Mouse (Mus musculus) large intestine, adult 2 months (tissue): ENCODE data around the gene Gm5767. TPM values are rescaled to one million over a fixed set of nuclear protein-coding genes. Genes with fewer than 3 reads are reported as not detected.
A peak's percentile ranks its signal among the peaks of the same experiment; 100 is the strongest.

Experiments used
- DNase-seq: peaks from one replicate; pipeline ENCODE4 v3.0.0-alpha.2; 2012; ENCODE audit warnings: low read depth, low spot score
- WGBS: fragments of 180-500 bp; shearing (Covaris S2); methylation state at CpG from one replicate; pipeline ENCODE4 v1.1.7; 2018; 5-methylcytosine and 5-hydroxymethylcytosine counted together
- polyA plus RNA-seq: library from polyadenylated mRNA; depleted of rRNA; stranded (reverse); fragments of >200 nt; gene quantifications from 2 replicates; pipeline ENCODE4 v1.2.3, GENCODE M21; 2012; rRNA removed

The Gm5767 gene
- polyA plus RNA-seq: 0.26 TPM in 1 of 2 replicates, not detected in the other

DNA sequence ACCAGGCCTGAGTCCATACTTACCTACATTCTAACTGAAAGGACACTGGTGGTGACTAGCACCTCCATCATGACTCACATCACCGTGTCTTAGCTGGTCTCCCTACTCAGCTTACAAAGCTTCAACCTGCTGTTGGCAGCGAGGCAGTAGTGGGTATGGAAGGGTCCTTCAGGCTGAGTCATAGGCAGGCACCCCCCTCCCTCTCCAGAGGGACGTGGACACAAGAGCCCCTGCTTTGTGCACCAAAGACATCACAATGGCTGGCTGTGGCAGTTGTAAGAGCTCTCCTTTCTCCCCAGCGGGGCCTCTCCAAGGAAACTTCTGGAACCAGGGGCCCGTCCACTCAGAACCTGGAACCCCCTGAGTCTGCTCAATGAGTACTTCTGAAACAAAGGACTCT, at the start of gene Gm5767:
Gene Gm5767, plus strand, starts transcription at position 301 of the 400 bp plus-strand sequence.
- 87% methylated on average over 5 of the region's 5 CpGs for WGBS
- no peak for DNase-seq

DNA sequence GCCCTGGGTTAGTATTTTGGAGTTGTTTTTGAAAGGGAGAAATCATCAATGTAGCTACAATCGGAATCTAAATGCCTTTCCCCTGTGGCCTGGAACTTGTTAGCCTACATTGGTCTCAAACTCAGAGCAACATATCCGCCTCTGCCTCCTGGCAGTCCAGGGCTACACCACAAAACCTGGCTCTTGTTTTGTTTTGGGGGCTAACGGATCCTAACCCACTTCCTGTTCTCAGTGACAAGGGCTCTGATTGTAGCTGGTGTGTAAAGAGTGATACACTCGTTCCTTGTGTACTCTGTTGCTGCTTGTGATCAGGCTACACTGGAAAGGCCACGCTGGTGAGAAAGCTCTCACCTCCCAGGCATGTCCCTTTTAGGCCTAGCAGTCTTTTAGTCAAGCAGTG, 49.1 kb upstream of the Gm5767 start:
- no peak for DNase-seq
- WGBS: 80% methylated on average over 5 of the region's 5 CpGs

DNA sequence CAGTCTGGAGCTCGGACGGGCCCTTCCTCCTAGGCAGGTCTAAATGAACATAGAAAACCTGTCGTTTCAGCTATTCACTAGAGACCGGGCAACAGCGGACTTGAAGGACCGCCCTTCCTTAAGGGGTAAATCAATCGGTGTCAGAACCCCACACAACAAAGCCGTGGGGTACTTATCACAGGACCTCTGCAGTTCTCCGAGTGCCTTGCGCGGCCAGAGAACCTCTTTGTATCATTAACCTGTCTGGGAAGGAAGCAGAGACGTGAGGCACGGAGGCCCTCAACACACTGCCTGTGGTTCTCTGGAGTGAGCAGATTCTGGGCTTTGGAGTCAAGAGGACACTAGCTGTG, 43.7 kb upstream of the Gm5767 start:
- DNase-seq: no peak
- WGBS: under 1% methylated on average over 13 of the region's 13 CpGs

GRCm38 (mm10) chr16:8637217-8638051, 43.1 kb upstream of the Gm5767 start, which contains the start of the genes Pmm2 and Tmem186:
Pmm2 (plus strand) TSS chr16:8637674.
Tmem186 (minus strand) TSS chr16:8637712.
- peak; percentile 86 for DNase-seq
- WGBS: under 1% methylated on average over 59 of the region's 59 CpGs

- DNase-seq: no peak
- WGBS: 16% methylated on average over 7 of the region's 7 CpGs
Observed at GRCm38 (mm10) chr16:8638131-8638530, 42.4 kb upstream of the Gm5767 start.

DNA sequence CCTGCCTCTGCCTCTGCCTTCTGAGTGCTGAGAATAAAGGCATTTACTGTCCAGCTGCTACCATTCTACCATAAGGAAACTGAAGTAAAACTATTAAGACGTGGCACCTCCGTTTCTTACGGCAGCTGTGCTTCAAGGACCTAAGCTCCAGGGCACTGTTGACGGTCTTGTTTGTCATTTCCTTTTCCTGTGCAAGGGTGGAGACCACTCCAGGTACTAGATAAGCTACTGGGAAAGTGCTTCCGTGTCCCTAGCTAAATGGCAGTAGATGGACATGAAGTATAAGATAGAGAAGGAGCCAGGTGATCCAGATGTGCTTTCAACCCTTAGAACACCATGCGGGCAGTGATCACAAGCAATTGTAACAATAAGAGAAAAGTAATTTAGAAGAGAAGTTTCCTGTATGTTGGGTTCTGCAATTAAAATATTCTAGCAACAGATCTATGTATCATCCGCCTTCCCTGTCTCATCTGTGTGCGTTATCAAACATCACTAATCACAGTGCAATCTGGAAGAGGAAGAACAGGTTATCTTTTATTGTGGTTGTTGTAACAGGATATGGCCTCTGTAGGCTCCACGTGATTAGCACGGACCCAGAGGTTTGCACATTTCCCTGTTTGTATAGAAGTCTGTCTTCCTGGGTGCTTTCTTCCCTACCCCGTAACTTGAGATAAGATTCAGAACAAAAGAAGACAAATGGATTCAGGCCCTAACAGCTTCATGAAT, 40.9 kb upstream of the Gm5767 start:
- peak; percentile 70 for DNase-seq
- WGBS: 32% methylated on average over 11 of the region's 11 CpGs

DNA sequence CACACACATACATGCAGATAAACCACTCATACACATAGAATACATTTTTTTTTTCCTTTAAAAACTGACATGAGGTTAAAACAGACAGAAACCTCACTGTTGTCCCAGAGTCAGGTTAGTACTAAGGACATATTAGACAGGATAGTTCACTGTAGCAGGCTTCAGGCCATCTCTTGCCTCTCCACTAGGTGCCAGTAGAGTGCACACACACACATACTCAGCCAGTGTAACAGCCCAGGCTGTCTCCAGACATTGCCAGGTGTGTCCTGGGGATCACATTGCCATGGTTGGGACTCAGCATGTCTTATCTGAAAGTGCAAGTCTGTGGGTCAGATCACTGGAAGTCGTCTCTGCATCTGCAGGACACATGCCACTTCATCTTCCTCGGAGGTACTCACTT, 36.7 kb upstream of the Gm5767 start:
- 60% methylated on average over 2 of the region's 2 CpGs for WGBS
- DNase-seq: no peak

GRCm38 (mm10) chr16:8645546-8645945, 35.0 kb upstream of the Gm5767 start:
- 62% methylated on average over 6 of the region's 6 CpGs for WGBS
- no peak for DNase-seq

DNA sequence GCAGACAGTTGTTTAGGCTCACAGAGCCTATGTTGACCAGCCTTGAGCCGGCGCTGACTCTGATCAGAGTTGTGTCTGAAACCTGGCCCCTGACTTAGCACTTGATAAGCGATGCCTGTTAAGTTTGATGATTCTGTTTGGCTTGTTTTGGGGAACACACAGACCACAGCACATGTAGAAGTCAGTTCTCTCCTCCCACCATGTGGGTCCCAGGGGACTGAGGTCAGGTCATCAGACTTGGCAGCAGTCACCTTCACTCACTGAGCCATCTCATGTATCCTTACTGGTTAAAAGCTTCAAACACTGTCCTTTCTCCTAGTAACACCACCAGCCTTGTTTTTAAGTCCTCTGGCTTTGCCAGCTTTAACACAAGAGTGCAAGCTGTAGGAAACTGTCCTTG, 30.6 kb upstream of the Gm5767 start:
- DNase-seq: no peak
- 90% methylated on average over 3 of the region's 3 CpGs for WGBS

- DNase-seq: no peak
Observed at GRCm38 (mm10) chr16:8655108-8655507, 25.5 kb upstream of the Gm5767 start.

DNA sequence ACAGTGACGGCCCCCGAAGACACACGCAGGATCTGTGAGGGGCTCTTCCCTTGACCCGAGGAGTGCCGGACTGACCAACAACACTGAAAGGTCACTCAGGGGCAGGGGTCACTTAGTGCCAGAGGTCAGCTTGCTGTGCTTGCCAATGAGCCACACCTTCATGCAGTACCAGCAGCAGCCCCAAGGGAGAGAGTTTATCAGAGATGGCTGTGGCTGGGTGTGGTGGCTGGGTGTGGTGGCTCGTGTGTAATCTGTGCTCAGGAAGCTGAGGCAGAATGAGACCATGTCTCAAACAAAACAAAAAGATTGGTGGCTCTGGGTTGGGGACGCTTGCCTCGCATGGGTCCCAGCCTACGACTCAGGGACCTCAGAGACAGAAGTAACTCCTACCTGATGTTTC, 25.0 kb upstream of the Gm5767 start:
- WGBS: 76% methylated on average over 9 of the region's 9 CpGs
- no peak for DNase-seq

More at GRCm38 (mm10) chr16:8655108-8655507, 25.5 kb upstream of the Gm5767 start:
- WGBS: 86% methylated on average over 6 of the region's 6 CpGs

- DNase-seq: no peak
- 93% methylated on average over 2 of the region's 2 CpGs for WGBS
Observed at GRCm38 (mm10) chr16:8656256-8656655, 24.3 kb upstream of the Gm5767 start.

DNA sequence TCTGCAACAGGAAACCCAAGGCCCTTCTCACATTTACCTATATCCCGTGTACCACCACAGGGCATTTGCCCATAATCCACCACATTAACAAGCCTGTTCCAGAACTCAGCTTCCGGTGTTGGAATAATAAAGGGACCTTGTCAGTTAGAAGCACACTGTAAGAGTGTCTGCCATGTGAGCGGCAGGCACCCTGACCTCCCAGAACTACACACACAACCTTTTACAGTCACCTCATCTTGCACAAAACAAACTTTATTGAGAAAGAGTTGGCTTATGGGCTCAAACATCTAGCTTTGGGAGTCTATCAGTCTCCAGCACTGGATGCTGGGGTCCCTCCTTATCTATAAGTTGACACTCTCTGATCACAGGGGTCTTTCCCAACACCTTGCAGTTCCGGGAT, 22.2 kb upstream of the Gm5767 start:
- 81% methylated on average over 4 of the region's 4 CpGs for WGBS
- DNase-seq: no peak

DNA sequence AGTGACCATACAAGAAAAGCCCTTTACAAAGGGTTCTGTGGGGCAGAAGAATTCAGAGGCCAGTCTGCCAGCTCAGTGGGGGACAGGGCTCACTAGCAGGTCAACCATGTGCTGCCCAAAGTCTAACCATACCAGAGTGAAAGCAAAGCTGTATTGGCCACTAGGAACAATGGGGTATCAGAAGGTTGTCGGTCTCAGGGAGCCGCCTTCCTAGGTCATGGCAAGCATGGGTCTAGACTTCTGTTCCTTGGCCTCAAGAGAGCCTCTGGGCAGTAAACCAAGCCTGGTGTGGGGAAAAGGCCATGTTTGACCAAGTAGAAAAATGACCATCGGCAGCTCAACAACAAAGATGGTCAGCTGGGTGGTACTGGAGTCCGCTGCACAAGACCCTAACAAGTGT, 21.8 kb upstream of the Gm5767 start:
- DNase-seq: no peak

GRCm38 (mm10) chr16:8663022-8663421, 17.5 kb upstream of the Gm5767 start:
- no peak for DNase-seq
- 54% methylated on average over 2 of the region's 2 CpGs for WGBS

More for the DNA sequence above, 21.8 kb upstream of the Gm5767 start:
- 93% methylated on average over 4 of the region's 4 CpGs for WGBS

- no peak for DNase-seq
- WGBS: 80% methylated on average over 24 of the region's 24 CpGs
Observed at GRCm38 (mm10) chr16:8663606-8664539, 16.7 kb upstream of the Gm5767 start.

DNA sequence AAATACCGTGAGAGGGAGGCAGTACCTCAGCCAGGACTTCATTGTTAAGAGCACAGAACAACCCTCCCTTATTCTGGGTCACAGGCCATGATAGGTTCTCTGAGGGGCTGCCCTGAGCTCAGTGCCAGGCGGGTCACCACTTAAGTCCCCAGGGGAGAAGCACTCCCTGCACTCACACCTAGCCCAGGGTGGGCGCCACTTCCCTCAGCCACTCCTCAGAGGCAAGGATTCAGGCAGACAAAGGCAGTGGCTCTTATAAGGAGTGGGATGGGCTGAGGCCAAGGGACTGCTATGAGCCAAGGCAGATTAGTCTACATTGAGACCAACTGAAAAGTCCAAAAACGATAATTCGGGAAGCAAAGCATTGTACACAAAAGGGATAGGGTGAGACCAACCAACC, 15.2 kb upstream of the Gm5767 start:
- WGBS: 59% methylated on average over 5 of the region's 5 CpGs
- DNase-seq: no peak

GRCm38 (mm10) chr16:8666452-8666851, 14.1 kb upstream of the Gm5767 start:
- DNase-seq: no peak
- 19% methylated on average over 2 of the region's 2 CpGs for WGBS

- 49% methylated on average over 7 of the region's 7 CpGs for WGBS
- no peak for DNase-seq
Observed at GRCm38 (mm10) chr16:8667261-8667660, 13.3 kb upstream of the Gm5767 start.

- DNase-seq: no peak
- 45% methylated on average over 4 of the region's 4 CpGs for WGBS
Observed at GRCm38 (mm10) chr16:8667814-8668213, 12.8 kb upstream of the Gm5767 start.
